Mouse (Mus musculus): Measurements from ENCODE around the gene Pdlim4. TPM values are rescaled to one million over a fixed set of nuclear protein-coding genes. Genes with fewer than 3 reads are reported as not detected.

Gene Pdlim4
- polyA plus RNA-seq, 1 experiment, result 18.6 TPM

DNA sequence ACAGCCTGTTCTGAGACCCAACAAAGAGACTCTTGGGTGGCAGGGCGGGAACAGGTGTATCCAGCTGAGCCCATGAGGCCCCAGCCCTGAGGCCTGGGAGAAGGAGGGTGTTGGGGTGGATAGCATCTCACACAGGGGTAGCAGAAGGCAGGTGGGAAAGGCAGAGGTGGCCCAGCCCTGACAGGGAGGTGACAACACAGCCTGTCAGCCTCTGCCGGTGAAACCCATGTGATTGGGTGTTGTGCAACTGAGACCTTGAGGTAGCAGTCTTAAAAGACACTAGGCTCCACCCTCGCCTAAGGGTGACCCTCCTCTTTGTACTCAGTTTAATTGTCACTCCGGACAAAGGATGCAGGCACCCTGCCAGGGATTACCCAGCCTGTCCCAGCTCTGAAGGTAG lies 4.5 kb upstream of the Pdlim4 start:
- H3K27ac ChIP-seq (ENCODE audit: insufficient read depth, low read length), result no peak overlapping the region
- 84% methylated on average over 4 of the region's 4 CpGs for WGBS
- no peak for DNase-seq
- TF ChIP-seq POLR2A (IDR thresholded peaks at IDR 0.05; ENCODE audit: borderline replicate concordance, insufficient read depth, low read length) (no peak), CTCF (IDR thresholded peaks at IDR 0.05; ENCODE audit: borderline replicate concordance, insufficient read depth, low read depth, low read length) (no peak)
- no peak overlapping the region for H3K4me3 ChIP-seq (replicated peaks; ENCODE audit: insufficient read depth, low read depth, low read length)
- peaks cover 20% of the 10 kb centered on the region for H3K4me1 ChIP-seq (ENCODE audit: control insufficient read depth, insufficient read depth, low read length)
- no peaks in the 10 kb centered on the region for H3K27me3 ChIP-seq (ENCODE audit: control insufficient read depth, insufficient read depth, low read length)

DNA sequence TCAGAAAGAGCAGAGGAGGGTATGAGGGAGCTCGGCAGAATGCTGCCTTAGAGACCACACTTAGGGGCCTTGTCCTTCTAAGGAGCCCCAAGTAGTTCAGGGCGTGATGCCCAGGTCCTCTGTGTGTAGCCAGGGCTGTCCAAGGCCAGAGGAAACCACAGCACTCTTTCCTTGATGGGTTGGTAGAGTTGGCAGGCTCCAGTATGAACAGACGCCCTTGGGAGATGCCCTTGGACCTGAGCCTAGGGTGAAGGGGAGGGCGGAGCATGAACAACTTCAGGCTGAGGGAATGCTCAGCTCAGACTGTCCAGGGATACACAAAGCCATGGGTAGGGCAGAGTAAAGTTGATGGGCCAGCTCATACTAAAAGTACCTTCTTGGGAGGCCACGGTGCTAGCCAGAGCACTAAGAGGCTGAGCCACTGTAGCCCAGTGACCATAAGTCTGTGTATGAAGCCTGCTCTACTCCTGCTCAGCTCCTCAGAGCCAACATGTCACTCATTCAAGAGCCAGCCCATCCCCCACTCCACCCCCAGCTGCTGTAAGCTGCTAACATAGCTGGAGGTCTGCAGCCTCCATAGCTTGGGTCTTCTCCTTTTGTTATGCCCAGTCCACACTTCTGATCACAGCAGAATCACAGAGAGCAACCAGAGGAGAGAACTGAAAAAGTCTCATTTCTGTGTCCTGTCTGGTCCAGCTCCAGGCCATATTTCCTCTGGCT lies 3.1 kb upstream of the Pdlim4 start:
- DNase-seq, result peak; percentile 40 to 67
- Histone ChIP-seq H3K4me3 (replicated peaks; ENCODE audit: insufficient read depth, low read depth, low read length) (no peak overlapping the region), H3K27me3 (ENCODE audit: control insufficient read depth, insufficient read depth, low read length) (no peaks in the 10 kb centered on the region), H3K27ac (ENCODE audit: insufficient read depth, low read length) (no peak overlapping the region), H3K4me1 (ENCODE audit: control insufficient read depth, insufficient read depth, low read length) (peaks cover 20% of the 10 kb centered on the region)
- TF ChIP-seq POLR2A (IDR thresholded peaks at IDR 0.05; ENCODE audit: borderline replicate concordance, insufficient read depth, low read length) (no peak), CTCF (IDR thresholded peaks at IDR 0.05; ENCODE audit: borderline replicate concordance, insufficient read depth, low read depth, low read length) (no peak)
- 42% methylated on average over 5 of the region's 5 CpGs for WGBS

GRCm38 (mm10) chr11:54067996-54068519 lies 756 bp downstream of the Pdlim4 start:
- Histone ChIP-seq H3K4me1 (ENCODE audit: control insufficient read depth, insufficient read depth, low read length) (peaks cover 19% of the 10 kb centered on the region), H3K27ac (ENCODE audit: insufficient read depth, low read length) (no peak overlapping the region), H3K4me3 (replicated peaks; ENCODE audit: insufficient read depth, low read depth, low read length) (no peak overlapping the region), H3K27me3 (ENCODE audit: control insufficient read depth, insufficient read depth, low read length) (no peaks in the 10 kb centered on the region)
- 68% methylated on average over 4 of the region's 4 CpGs for WGBS
- no peak for DNase-seq
- no peak for TF ChIP-seq POLR2A (IDR thresholded peaks at IDR 0.05; ENCODE audit: borderline replicate concordance, insufficient read depth, low read length)
- TF ChIP-seq CTCF (IDR thresholded peaks at IDR 0.05; ENCODE audit: borderline replicate concordance, insufficient read depth, low read depth, low read length), result no peak

DNA sequence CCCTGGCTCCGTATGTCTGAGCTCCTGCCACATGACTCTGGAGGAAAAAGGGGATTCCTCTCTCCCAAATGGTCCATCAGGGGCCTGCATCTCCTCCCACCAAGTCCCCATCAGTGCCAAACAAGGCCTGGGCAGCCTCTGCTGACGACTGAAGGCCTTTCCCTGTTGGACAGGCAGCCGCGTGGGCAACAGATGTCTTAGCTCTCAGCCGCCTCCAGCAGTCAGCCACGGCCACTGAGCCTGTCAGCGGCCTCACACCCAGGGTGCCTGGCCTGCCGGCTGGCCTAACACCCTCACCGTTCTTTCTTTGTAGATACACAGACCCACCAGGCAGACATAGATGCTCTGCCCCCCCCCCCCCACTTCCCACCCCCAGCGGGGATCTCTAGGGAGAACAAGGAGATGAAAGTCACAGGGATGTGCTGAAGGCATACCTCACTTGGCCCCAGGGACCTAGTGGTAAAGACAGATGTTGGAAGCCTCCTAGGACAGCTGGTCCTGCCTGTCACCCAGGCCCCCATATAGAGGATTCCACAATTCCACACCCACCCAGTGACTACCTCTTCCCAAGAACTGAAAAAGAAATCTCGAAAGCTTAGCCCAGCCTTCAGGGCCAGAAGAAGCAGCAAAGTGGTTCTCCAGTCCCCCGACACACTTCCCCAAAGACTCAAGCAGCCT lies 1.4 kb downstream of the Pdlim4 start:
- 52% methylated on average over 12 of the region's 12 CpGs for WGBS

DNA sequence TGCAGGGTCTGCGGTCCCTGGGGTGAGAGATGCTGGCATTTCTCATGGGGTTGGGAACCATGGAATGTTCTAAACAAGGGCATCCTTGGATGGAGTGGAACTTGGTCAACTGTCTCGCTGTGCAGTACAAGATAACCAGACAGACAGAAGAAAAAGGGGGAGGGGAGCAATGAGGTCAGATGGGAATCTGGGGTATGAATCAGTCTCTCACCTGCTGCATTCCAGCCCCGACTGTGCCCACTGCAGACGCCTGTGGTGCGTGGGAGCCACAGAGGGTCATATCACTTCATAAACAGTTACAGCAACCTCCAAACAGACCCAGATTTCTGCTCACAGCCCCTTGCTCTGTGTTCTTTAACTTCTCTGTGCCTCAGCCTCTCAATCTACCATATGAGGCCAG lies 2.4 kb downstream of the Pdlim4 start:
- DNase-seq, result no peak
- no peaks in the 10 kb centered on the region for H3K27me3 ChIP-seq (ENCODE audit: control insufficient read depth, insufficient read depth, low read length)
- 95% methylated on average over 5 of the region's 5 CpGs for WGBS
- H3K4me1 ChIP-seq (ENCODE audit: control insufficient read depth, insufficient read depth, low read length), result peaks cover 20% of the 10 kb centered on the region
- H3K4me3 ChIP-seq (replicated peaks; ENCODE audit: insufficient read depth, low read depth, low read length), result no peak overlapping the region
- TF ChIP-seq POLR2A (IDR thresholded peaks at IDR 0.05; ENCODE audit: borderline replicate concordance, insufficient read depth, low read length) (no peak), CTCF (IDR thresholded peaks at IDR 0.05; ENCODE audit: borderline replicate concordance, insufficient read depth, low read depth, low read length) (no peak)
- no peak overlapping the region for H3K27ac ChIP-seq (ENCODE audit: insufficient read depth, low read length)

More for the DNA sequence above, 1.4 kb downstream of the Pdlim4 start:
- H3K27ac ChIP-seq (ENCODE audit: insufficient read depth, low read length), result no peak overlapping the region
- TF ChIP-seq POLR2A (IDR thresholded peaks at IDR 0.05; ENCODE audit: borderline replicate concordance, insufficient read depth, low read length) (no peak), CTCF (IDR thresholded peaks at IDR 0.05; ENCODE audit: borderline replicate concordance, insufficient read depth, low read depth, low read length) (no peak)
- H3K4me3 ChIP-seq (replicated peaks; ENCODE audit: insufficient read depth, low read depth, low read length), result no peak overlapping the region
- H3K4me1 ChIP-seq (ENCODE audit: control insufficient read depth, insufficient read depth, low read length), result peaks cover 20% of the 10 kb centered on the region
- H3K27me3 ChIP-seq (ENCODE audit: control insufficient read depth, insufficient read depth, low read length), result no peaks in the 10 kb centered on the region
- no peak for DNase-seq

- WGBS, result 77% methylated on average over 4 of the region's 4 CpGs
- TF ChIP-seq POLR2A (IDR thresholded peaks at IDR 0.05; ENCODE audit: borderline replicate concordance, insufficient read depth, low read length) (no peak), CTCF (IDR thresholded peaks at IDR 0.05; ENCODE audit: borderline replicate concordance, insufficient read depth, low read depth, low read length) (no peak)
- no peak overlapping the region for H3K4me3 ChIP-seq (replicated peaks; ENCODE audit: insufficient read depth, low read depth, low read length)
- no peak for DNase-seq
- H3K27me3 ChIP-seq (ENCODE audit: control insufficient read depth, insufficient read depth, low read length), result no peaks in the 10 kb centered on the region
- H3K4me1 ChIP-seq (ENCODE audit: control insufficient read depth, insufficient read depth, low read length), result peaks cover 17% of the 10 kb centered on the region
- H3K27ac ChIP-seq (ENCODE audit: insufficient read depth, low read length), result no peak overlapping the region
These were observed 3.0 kb downstream of the Pdlim4 start for GRCm38 (mm10) chr11:54065915-54066178.

DNA sequence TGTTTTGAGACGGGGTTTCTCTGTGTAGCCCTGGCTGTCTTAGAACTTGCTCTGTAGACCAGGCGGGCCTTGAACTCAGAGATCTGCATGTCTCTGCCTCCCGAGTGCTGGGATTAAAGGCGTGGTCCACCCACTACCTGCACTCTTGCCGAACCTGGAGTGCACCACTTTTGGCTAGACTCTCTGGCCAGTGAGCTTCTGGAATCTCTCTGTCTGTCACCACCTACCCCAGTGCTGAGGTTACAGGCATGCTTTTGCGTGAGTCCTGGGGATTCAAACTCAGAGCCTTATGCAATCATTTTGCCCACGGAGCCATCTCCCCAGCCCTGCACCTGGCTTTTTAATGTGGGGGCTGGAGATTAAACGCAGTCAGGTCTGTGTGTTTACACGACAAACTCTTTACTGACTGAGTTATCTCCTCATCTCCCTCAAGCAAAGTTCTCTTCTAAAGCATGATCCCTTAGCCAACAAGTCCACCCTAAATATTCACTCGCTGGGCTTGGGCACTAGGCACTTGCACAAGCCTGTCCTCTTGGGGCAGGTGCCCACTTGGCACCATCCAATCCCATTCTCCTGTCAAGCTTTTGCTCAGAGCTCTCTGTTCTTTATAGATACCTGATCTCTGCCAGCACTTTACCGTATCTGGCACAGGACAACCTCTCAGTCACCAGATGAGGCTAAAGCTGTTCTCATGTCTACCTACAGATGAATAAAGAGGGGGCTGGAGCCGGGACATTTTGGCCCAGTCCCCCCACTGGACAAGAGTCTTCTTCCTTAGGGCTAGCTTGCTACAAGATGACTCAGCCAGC lies 3.5 kb downstream of the Pdlim4 start:
- H3K4me3 ChIP-seq (replicated peaks; ENCODE audit: insufficient read depth, low read depth, low read length), result no peak overlapping the region
- 81% methylated on average over 12 of the region's 12 CpGs for WGBS
- H3K27ac ChIP-seq (ENCODE audit: insufficient read depth, low read length), result no peak overlapping the region
- H3K4me1 ChIP-seq (ENCODE audit: control insufficient read depth, insufficient read depth, low read length), result peaks cover 17% of the 10 kb centered on the region
- H3K27me3 ChIP-seq (ENCODE audit: control insufficient read depth, insufficient read depth, low read length), result no peaks in the 10 kb centered on the region
- DNase-seq, result no peak
- TF ChIP-seq CTCF (IDR thresholded peaks at IDR 0.05; ENCODE audit: borderline replicate concordance, insufficient read depth, low read depth, low read length) (no peak), POLR2A (IDR thresholded peaks at IDR 0.05; ENCODE audit: borderline replicate concordance, insufficient read depth, low read length) (no peak)
